Mouse (Mus musculus) heart, embryonic 13.5 days (tissue): Measurements from ENCODE around the gene Fam222a. TPM values are rescaled to one million over a fixed set of nuclear protein-coding genes. Genes with fewer than 3 reads are reported as not detected.

ENCODE experiments used
- polyA plus RNA-seq: library from polyadenylated mRNA; unstranded; fragments of >200 nt; fragmentation: Nextera tagmentation; extraction: Ambion mirVana; gene quantifications from 2 replicates; pipeline ENCODE4 v1.2.1, GENCODE M21; 2015

The Fam222a gene
- polyA plus RNA-seq, 1 experiment from 2014 or later, result 0.79 TPM

Other genes with a start within 250 kb of the Fam222a start
- gene Kctd10, start 187.5 kb upstream of the Fam222a start, polyA plus RNA-seq, result 87.9 and 93.7 TPM in 2 replicates
- 37.6 and 41.1 TPM in 2 replicates for gene Ube3b, start 187.4 kb upstream of the Fam222a start, polyA plus RNA-seq
- 22.8 and 24.4 TPM in 2 replicates for gene Mmab, start 124.0 kb upstream of the Fam222a start, polyA plus RNA-seq
- gene Mvk, start 123.7 kb upstream of the Fam222a start, polyA plus RNA-seq, result 20.1 and 21.0 TPM in 2 replicates
- gene Trpv4, start 90.4 kb downstream of the Fam222a start, polyA plus RNA-seq, result 0.71 and 0.83 TPM in 2 replicates
- 50.5 and 50.8 TPM in 2 replicates for gene Gltp, start 123.0 kb downstream of the Fam222a start, polyA plus RNA-seq
- 8.0 and 8.1 TPM in 2 replicates for gene Tchp, start 139.7 kb downstream of the Fam222a start, polyA plus RNA-seq
- 28.5 and 29.3 TPM in 2 replicates for gene Ankrd13a, start 206.7 kb downstream of the Fam222a start, polyA plus RNA-seq
- gene Git2, start 207.5 kb downstream of the Fam222a start, polyA plus RNA-seq, result 28.1 and 30.3 TPM in 2 replicates